22 mouse cellular contexts compared by ENCODE assay signal in the genomic region with DNA sequence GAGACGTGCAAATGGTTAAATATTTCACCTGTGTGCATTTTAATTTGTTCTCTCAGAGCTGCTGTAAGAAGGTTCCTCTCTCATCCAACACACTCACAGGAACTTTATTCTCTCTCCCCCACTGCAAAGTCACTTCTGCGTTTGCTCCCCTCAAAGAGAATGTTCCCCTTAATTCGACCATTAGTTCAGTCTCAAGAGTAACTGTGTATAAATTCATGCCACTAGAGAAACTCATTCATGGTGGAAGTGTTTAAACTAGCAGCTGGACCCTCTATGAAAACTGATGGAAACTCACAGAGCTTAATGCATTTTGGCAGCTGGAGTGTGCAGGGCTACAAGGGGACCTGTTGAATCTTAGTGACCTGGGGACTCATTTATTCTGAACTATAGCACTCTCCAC. TPM values are rescaled to one million over a fixed set of nuclear protein-coding genes. Genes with fewer than 3 reads are reported as not detected.
DNase-seq lines count a peak whose midpoint lies in the region; ATAC-seq and TF ChIP-seq lines count a peak whose summit lies in the region.
"Had no signal": no experiment of that assay in that cellular context is flagged by ENCODE, and none has a peak within 500 bp of the region (broad histone marks: within the 10 kb centered on the region; RNA-seq: fewer than 3 reads in every experiment).

No protein-coding gene starts in this region.

- no peaks in the 10 kb centered on the region for H3K36me3 ChIP-seq in midbrain, embryonic 11.5 days (ENCODE audit: control insufficient read depth, insufficient read depth, low read length)
- no peaks in the 10 kb centered on the region for H3K36me3 ChIP-seq in midbrain, embryonic 15.5 days (replicated peaks)
- H3K36me3 ChIP-seq in forebrain, embryonic 15.5 days, result no peaks in the 10 kb centered on the region
- H3K36me3 ChIP-seq in hindbrain, postnatal 0 days (ENCODE audit: insufficient read depth, low read length), result no peaks in the 10 kb centered on the region
- H3K36me3 ChIP-seq: embryonic facial prominence, embryonic 15.5 days; heart, embryonic 13.5 days; neural tube, embryonic 15.5 days had no signal

- peak overlapping the region; percentile 2 for H3K9ac ChIP-seq in midbrain, embryonic 11.5 days (ENCODE audit: low read length)
- no peak overlapping the region for H3K9ac ChIP-seq in midbrain, embryonic 15.5 days
- H3K9ac ChIP-seq in forebrain, embryonic 15.5 days (replicated peaks), result no peak overlapping the region
- H3K9ac ChIP-seq in hindbrain, postnatal 0 days (replicated peaks; ENCODE audit: low read length), result no peak overlapping the region
- H3K9ac ChIP-seq: embryonic facial prominence, embryonic 15.5 days; heart, embryonic 13.5 days; neural tube, embryonic 15.5 days had no signal

- H3K27ac ChIP-seq in midbrain, embryonic 11.5 days (ENCODE audit: low read depth, low read length), result peak overlapping the region; percentile 60; the same call in 1 of the 2 replicates
- no peak overlapping the region for H3K27ac ChIP-seq in midbrain, embryonic 15.5 days
- peak overlapping the region; percentile 81 for H3K27ac ChIP-seq in forebrain, embryonic 15.5 days (replicated peaks)
- no peak overlapping the region for H3K27ac ChIP-seq in hindbrain, postnatal 0 days
- H3K27ac ChIP-seq: embryonic facial prominence, embryonic 15.5 days; gastrocnemius, adult 2 months; heart, embryonic 13.5 days; neural tube, embryonic 15.5 days had no signal

- H3K4me2 ChIP-seq in midbrain, embryonic 11.5 days, result peak overlapping the region; percentile 52
- H3K4me2 ChIP-seq in midbrain, embryonic 15.5 days, result no peak overlapping the region
- H3K4me2 ChIP-seq in forebrain, embryonic 15.5 days (replicated peaks), result no peak overlapping the region
- 0 out of 2 replicates have a peak overlapping the region, but pooled peaks have one; percentile 56 for H3K4me2 ChIP-seq in hindbrain, postnatal 0 days (ENCODE audit: low read depth, low read length)
- H3K4me2 ChIP-seq: embryonic facial prominence, embryonic 15.5 days; liver, embryonic 11.5 days had no signal

- ATAC-seq in midbrain, embryonic 11.5 days (ENCODE audit: low FRiP score), result no peak
- no peak for ATAC-seq in midbrain, embryonic 15.5 days (replicated peaks)
- ATAC-seq in forebrain, embryonic 15.5 days (replicated peaks), result no peak
- ATAC-seq in hindbrain, postnatal 0 days, result no peak
- ATAC-seq: inflammation-experienced regulatory T-cells, adult 6 months had no signal

- peaks cover 8% of the 10 kb centered on the region for H3K4me1 ChIP-seq in midbrain, embryonic 11.5 days (ENCODE audit: control insufficient read depth, insufficient read depth, low read length)
- peaks cover 5% of the 10 kb centered on the region for H3K4me1 ChIP-seq in midbrain, embryonic 15.5 days
- peaks cover 9% of the 10 kb centered on the region; the same call in 1 of the 2 replicates for H3K4me1 ChIP-seq in forebrain, embryonic 15.5 days
- H3K4me1 ChIP-seq in hindbrain, postnatal 0 days (ENCODE audit: insufficient read depth, low read length), result no peaks in the 10 kb centered on the region
- H3K4me1 ChIP-seq: embryonic facial prominence, embryonic 15.5 days; heart, embryonic 13.5 days had no signal

- intact Hi-C loops in gastrocnemius, postnatal 14 days (cut with DNase I; ENCODE audit: low total_unique reads), result no loop called here

- H3K4me3 ChIP-seq in midbrain, embryonic 11.5 days (ENCODE audit: low read depth, low read length), result 0 out of 2 replicates have a peak overlapping the region, but pooled peaks have one; percentile 4
- no peak overlapping the region for H3K4me3 ChIP-seq in midbrain, embryonic 15.5 days
- no peak overlapping the region for H3K4me3 ChIP-seq in forebrain, embryonic 15.5 days
- no peak overlapping the region for H3K4me3 ChIP-seq in hindbrain, postnatal 0 days (ENCODE audit: low read length)
- H3K4me3 ChIP-seq: embryonic facial prominence, embryonic 15.5 days; gastrocnemius, adult 2 months; heart, embryonic 13.5 days; neural tube, embryonic 15.5 days had no signal

- peak; percentile 94 for DNase-seq in midbrain, embryonic 11.5 days (ENCODE audit: low spot score, missing footprints)
- DNase-seq in hindbrain, postnatal 0 days (ENCODE audit: low spot score), result no peak
- DNase-seq in thymus, postnatal 0 days (ENCODE audit: low spot score), result no peak
- DNase-seq in urinary bladder, adult 2 months (ENCODE audit: low spot score), result no peak
- DNase-seq in adrenal gland, adult 8-10 months, result no peak
- DNase-seq in gastrocnemius, postnatal 14 days, result no peak
- DNase-seq: B cell, adult 2 months; cerebellum, adult 9-11 months; gastrocnemius, adult 2 months; kidney, adult 2 months; kidney, postnatal 10 days; lung, adult 18-20 months; right cerebral cortex, postnatal 25 days had no signal

- no peak for TF ChIP-seq CTCF in hindbrain, postnatal 0 days (IDR thresholded peaks at IDR 0.05; ENCODE audit: low read depth)

- 1% methylated on average over 3 of the region's 3 CpGs for WGBS in midbrain, embryonic 11.5 days
- 10% methylated on average over 3 of the region's 3 CpGs for WGBS in midbrain, embryonic 15.5 days
- 6% methylated on average over 3 of the region's 3 CpGs for WGBS in forebrain, embryonic 15.5 days
- 23% methylated on average over 3 of the region's 3 CpGs for WGBS in hindbrain, postnatal 0 days

- H3K9me3 ChIP-seq in midbrain, embryonic 11.5 days (ENCODE audit: control insufficient read depth, low read length), result no peaks in the 10 kb centered on the region
- no peaks in the 10 kb centered on the region for H3K9me3 ChIP-seq in midbrain, embryonic 15.5 days
- no peaks in the 10 kb centered on the region for H3K9me3 ChIP-seq in forebrain, embryonic 15.5 days
- no peaks in the 10 kb centered on the region for H3K9me3 ChIP-seq in hindbrain, postnatal 0 days (ENCODE audit: low read length)
- H3K9me3 ChIP-seq: embryonic facial prominence, embryonic 15.5 days; heart, embryonic 13.5 days; neural tube, embryonic 15.5 days had no signal

- H3K27me3 ChIP-seq in midbrain, embryonic 11.5 days (ENCODE audit: control insufficient read depth, insufficient read depth, low read length), result peaks cover 41% of the 10 kb centered on the region
- peaks cover 59% of the 10 kb centered on the region for H3K27me3 ChIP-seq in midbrain, embryonic 15.5 days (replicated peaks)
- peaks cover 51% of the 10 kb centered on the region for H3K27me3 ChIP-seq in forebrain, embryonic 15.5 days
- peaks cover 19% of the 10 kb centered on the region; the same call in 1 of the 2 replicates for H3K27me3 ChIP-seq in hindbrain, postnatal 0 days (ENCODE audit: insufficient read depth, low read length)

RNA-seq across cellular contexts. Expression of a gene that starts 26.7 kb away (rescaled TPM):
- 69.9 and 82.3 TPM in 2 replicates for polyA plus RNA-seq in midbrain, embryonic 11.5 days (2014; fragmentation: Nextera tagmentation; extraction: Ambion mirVana)
- polyA plus RNA-seq in midbrain, embryonic 15.5 days (2015; fragmentation: Nextera tagmentation; extraction: Ambion mirVana), result 58.4 and 61.2 TPM in 2 replicates
- 77.7 and 88.5 TPM in 2 replicates for polyA plus RNA-seq in forebrain, embryonic 15.5 days (2015; fragmentation: Nextera tagmentation; extraction: Ambion mirVana)
- total RNA-seq in hindbrain, postnatal 0 days (2014; rRNA removed), result 220 and 254 TPM in 2 replicates
- 49.8 and 51.2 TPM in 2 replicates for polyA plus RNA-seq in hindbrain, postnatal 0 days (2015; fragmentation: Nextera tagmentation; extraction: Ambion mirVana)
- 1.1 and 1.5 TPM in 2 replicates for polyA plus RNA-seq in thymus, postnatal 0 days (2015; fragmentation: Nextera tagmentation; extraction: Ambion mirVana)
- 15.6 and 19.4 TPM in 2 replicates for polyA plus RNA-seq in urinary bladder, adult 2 months (2012; rRNA removed)
- total RNA-seq in adrenal gland, adult 8-10 months (2022), result 10 to 100 TPM; 19.1 to 26.2 (median 21.7) TPM
- 1 to 10 TPM; 1.7 to 2.4 TPM for total RNA-seq in gastrocnemius, postnatal 14 days (2021)
- total RNA-seq: granulocyte monocyte progenitor cell, adult 5-6 weeks; megakaryocyte-erythroid progenitor cell, adult 5-6 weeks had no signal
- polyA plus RNA-seq: inflammation-experienced regulatory T-cells, adult 6 months had no signal

Comparison
In these comparisons a context has a peak if more than half of its experiments do, and no peak if none do; other contexts are left out.
1. H3K27ac ChIP-seq: peak in midbrain, embryonic 11.5 days (single experiment) and forebrain, embryonic 15.5 days (single experiment); none in midbrain, embryonic 15.5 days (single experiment) and hindbrain, postnatal 0 days (single experiment).
2. H3K4me2 ChIP-seq: peak in midbrain, embryonic 11.5 days (single experiment) and hindbrain, postnatal 0 days (single experiment); none in midbrain, embryonic 15.5 days (single experiment) and forebrain, embryonic 15.5 days (single experiment).